Mouse (Mus musculus) embryo, embryonic 9.5 days (tissue): ENCODE measurements around the gene Crygf.
"Not testable (repeated sequence)": the region's sequence is repeated elsewhere in the genome, so short reads cannot be mapped to it uniquely, and the experiment has no call there.

Source experiments
- DNase-seq: peaks from one replicate; pipeline ENCODE4 v3.0.0-alpha.2; 2017; ENCODE audit errors: extremely low spot score

The Crygf gene

GRCm38 (mm10) chr1:65926294-65926693 lies at the start of gene Crygf:
Crygf (plus strand) TSS chr1:65926520.
- no peak for DNase-seq

- no peak for DNase-seq
These were observed 734 bp upstream of the Crygf start for GRCm38 (mm10) chr1:65925361-65926210.

GRCm38 (mm10) chr1:65926696-65927095 lies 376 bp downstream of the Crygf start:
- DNase-seq, result not testable (repeated sequence)

GRCm38 (mm10) chr1:65930055-65930454 lies 3.7 kb downstream of the Crygf start:
- DNase-seq, result no peak

GRCm38 (mm10) chr1:65932091-65932812 lies 5.9 kb downstream of the Crygf start:
- DNase-seq, result no peak
